Mouse (Mus musculus) stomach, embryonic 14.5 days (tissue): Measurements from ENCODE around the gene Bach1. TPM values are rescaled to one million over a fixed set of nuclear protein-coding genes. Genes with fewer than 3 reads are reported as not detected.

Experiments used
- ATAC-seq: fragments of 200-750 bp; cut with Nextera tagmentation; 2 replicates; pipeline ENCODE4 v1.8.0; 2017; ENCODE audit warnings: low read depth, moderate TSS enrichment; ENCODE audit not compliant: insufficient number of reproducible peaks, insufficient read depth, low FRiP score
- H3K27ac ChIP-seq: fragments of 300-500 bp; sonication (generic); 2 replicates; pipeline ENCODE4 v1.5.1; 2014; ENCODE audit warnings: mild to moderate bottlenecking, low read length, moderate library complexity, mixed read lengths
- H3K27me3 ChIP-seq: fragments of 300-500 bp; sonication (generic); 2 replicates; pipeline ENCODE4 v1.6.1; 2014; ENCODE audit warnings: low read length, control low read depth, mixed read lengths; ENCODE audit not compliant: control insufficient read depth, insufficient read depth
- H3K36me3 ChIP-seq: fragments of 300-500 bp; sonication (generic); 2 replicates; pipeline ENCODE4 v1.6.1; 2014; ENCODE audit warnings: mild to moderate bottlenecking, control low read depth, low read length, moderate library complexity, mixed read lengths; ENCODE audit not compliant: control insufficient read depth, insufficient read depth
- H3K4me1 ChIP-seq: fragments of 300-500 bp; sonication (generic); 2 replicates; pipeline ENCODE4 v1.6.1; 2014; ENCODE audit warnings: low read length, control low read depth, mixed read lengths; ENCODE audit not compliant: control insufficient read depth, insufficient read depth
- H3K4me2 ChIP-seq: fragments of 300-500 bp; sonication (generic); replicated peaks from 2 replicates; pipeline ENCODE4 v1.6.1; 2014; ENCODE audit warnings: low read depth, low read length, control low read depth
- H3K4me3 ChIP-seq: fragments of 300-500 bp; sonication (generic); 2 replicates; pipeline ENCODE4 v1.5.1; 2014; ENCODE audit warnings: low read depth, low read length, control low read depth
- H3K9ac ChIP-seq: fragments of 300-500 bp; sonication (generic); replicated peaks from 2 replicates; pipeline ENCODE4 v1.6.1; 2014; ENCODE audit warnings: low read depth, mild to moderate bottlenecking, control low read depth, low read length, moderate library complexity, mixed read lengths
- H3K9me3 ChIP-seq: fragments of 300-500 bp; sonication (generic); 2 replicates; pipeline ENCODE4 v1.6.1; 2016; ENCODE audit warnings: low read depth, low read length, control low read depth; ENCODE audit not compliant: control insufficient read depth
- WGBS: fragments of 180-500 bp; shearing (Covaris S2); extraction: QIAGEN DNeasy Blood & Tissue Kit; methylation state at CpG from one replicate; pipeline ENCODE4 v1.1.7; 2014; 5-methylcytosine and 5-hydroxymethylcytosine counted together
- polyA plus RNA-seq: library from polyadenylated mRNA; unstranded; fragments of >200 nt; fragmentation: Nextera tagmentation; extraction: Ambion mirVana; gene quantifications from 2 replicates; pipeline ENCODE4 v1.2.1, GENCODE M21; 2014

The Bach1 gene
- polyA plus RNA-seq, 1 experiment from 2014 or later: 16.2 TPM

- Histone ChIP-seq H3K27ac (peak overlapping the region; percentile 86), H3K4me1 (peaks cover 13% of the 10 kb centered on the region; the same call in 1 of the 2 replicates), H3K9ac (peak overlapping the region; percentile 97), H3K36me3 (no peaks in the 10 kb centered on the region), H3K4me2 (peak overlapping the region; percentile 65), H3K4me3 (peak overlapping the region; percentile 81), H3K27me3 (no peaks in the 10 kb centered on the region), H3K9me3 (no peaks in the 10 kb centered on the region)
- peak; percentile 5; the same call in 1 of the 2 replicates for ATAC-seq
- under 1% methylated on average over 20 of the region's 20 CpGs for WGBS
Measured at GRCm38 (mm10) chr16:87699306-87699692, 554 bp downstream of the Bach1 start.

DNA sequence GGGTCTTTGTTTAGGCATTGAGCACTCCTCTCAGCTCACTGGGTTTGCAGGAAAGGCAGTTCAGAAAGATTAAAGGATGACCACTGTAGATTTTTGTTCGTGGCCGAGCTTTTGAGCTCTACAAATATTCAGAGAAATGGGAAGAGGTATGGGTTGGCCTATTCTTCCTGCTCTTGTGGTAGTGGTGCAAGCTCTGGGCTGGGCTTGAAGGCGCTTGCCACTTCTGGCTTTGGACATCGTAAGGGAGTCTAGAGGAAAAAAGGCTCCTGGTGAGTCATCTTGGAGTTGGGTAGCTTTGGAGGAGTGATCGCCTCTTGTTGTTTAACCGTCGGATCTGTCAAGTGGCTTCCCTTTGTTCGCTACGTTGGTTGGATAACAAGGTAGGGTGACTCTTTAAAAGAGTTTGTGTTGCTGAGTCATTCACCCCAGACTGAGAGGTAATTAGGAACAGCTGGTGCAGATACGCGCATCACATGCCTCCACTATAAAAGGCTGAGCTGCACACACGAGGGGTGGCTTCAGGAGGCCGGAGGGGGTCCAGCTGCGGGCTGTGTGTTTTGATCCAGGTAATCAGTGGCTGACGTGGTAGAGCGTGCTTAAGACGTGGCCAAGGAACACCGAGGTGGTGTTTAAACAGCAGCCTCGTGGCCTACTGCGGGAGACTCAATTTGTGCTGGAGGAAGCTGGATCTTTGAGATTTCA, 1.1 kb downstream of the Bach1 start:
- no peaks in the 10 kb centered on the region for H3K27me3 ChIP-seq
- no peaks in the 10 kb centered on the region for H3K9me3 ChIP-seq
- peak overlapping the region; percentile 97 for H3K9ac ChIP-seq
- peak overlapping the region; percentile 86 for H3K27ac ChIP-seq
- H3K4me1 ChIP-seq: peaks cover 13% of the 10 kb centered on the region; the same call in 1 of the 2 replicates
- no peaks in the 10 kb centered on the region for H3K36me3 ChIP-seq
- ATAC-seq: peak; percentile 51
- H3K4me3 ChIP-seq: peak overlapping the region; percentile 81
- 1% methylated on average over 20 of the region's 20 CpGs for WGBS
- peak overlapping the region; percentile 65 for H3K4me2 ChIP-seq

DNA sequence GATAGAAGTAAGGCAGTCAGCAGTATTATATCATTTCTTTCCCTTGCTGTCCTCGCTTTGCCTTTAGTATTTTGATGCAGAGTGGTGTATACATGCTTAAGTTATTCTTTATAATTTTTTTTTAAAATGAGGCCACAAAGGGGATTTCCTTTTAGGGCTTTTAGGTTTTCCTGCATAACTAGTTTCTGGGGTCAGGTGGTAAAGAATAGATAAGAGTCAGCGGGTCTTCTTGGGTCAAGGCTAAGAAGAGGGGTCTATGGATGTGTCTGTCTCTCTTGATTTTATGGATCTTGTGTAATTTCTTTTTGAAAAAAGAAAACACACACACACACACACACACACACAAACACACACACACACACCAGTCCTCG, 1.6 kb downstream of the Bach1 start:
- H3K9me3 ChIP-seq: no peaks in the 10 kb centered on the region
- H3K4me2 ChIP-seq: peak overlapping the region; percentile 65
- H3K4me3 ChIP-seq: peak overlapping the region; percentile 81
- no peaks in the 10 kb centered on the region for H3K36me3 ChIP-seq
- WGBS: 32% methylated on average over 3 of the region's 3 CpGs
- H3K9ac ChIP-seq: peak overlapping the region; percentile 97; the same call in 1 of the 2 replicates
- no peaks in the 10 kb centered on the region for H3K27me3 ChIP-seq
- peaks cover 13% of the 10 kb centered on the region; the same call in 1 of the 2 replicates for H3K4me1 ChIP-seq
- no peak for ATAC-seq
- H3K27ac ChIP-seq: peak overlapping the region; percentile 86; the same call in 1 of the 2 replicates

DNA sequence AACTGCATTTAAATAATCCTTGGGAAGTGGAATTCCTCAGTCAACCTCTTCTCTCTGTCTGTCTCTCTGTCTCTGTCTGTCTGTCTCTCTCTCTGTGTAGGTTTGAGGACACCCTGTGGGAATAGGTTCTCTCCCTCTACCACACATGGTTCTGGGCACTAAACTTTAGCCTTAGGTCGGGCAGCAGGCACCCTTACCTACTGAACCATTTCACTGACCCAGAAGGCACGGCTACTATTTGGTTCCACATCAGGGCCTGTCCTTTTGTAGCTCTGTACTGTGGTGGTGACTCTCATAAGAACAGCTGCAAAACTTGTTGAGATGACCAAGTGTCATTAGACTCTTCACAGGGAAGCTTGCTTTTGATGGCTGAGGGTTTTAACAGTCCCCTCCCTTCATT, 3.1 kb downstream of the Bach1 start:
- no peaks in the 10 kb centered on the region for H3K27me3 ChIP-seq
- H3K4me3 ChIP-seq: no peak overlapping the region
- H3K27ac ChIP-seq: no peak overlapping the region
- no peaks in the 10 kb centered on the region for H3K36me3 ChIP-seq
- peaks cover 18% of the 10 kb centered on the region; the same call in 1 of the 2 replicates for H3K4me1 ChIP-seq
- H3K9me3 ChIP-seq: no peaks in the 10 kb centered on the region
- WGBS: 80% methylated on average over 2 of the region's 2 CpGs
- H3K4me2 ChIP-seq: no peak overlapping the region
- no peak for ATAC-seq
- no peak overlapping the region for H3K9ac ChIP-seq

DNA sequence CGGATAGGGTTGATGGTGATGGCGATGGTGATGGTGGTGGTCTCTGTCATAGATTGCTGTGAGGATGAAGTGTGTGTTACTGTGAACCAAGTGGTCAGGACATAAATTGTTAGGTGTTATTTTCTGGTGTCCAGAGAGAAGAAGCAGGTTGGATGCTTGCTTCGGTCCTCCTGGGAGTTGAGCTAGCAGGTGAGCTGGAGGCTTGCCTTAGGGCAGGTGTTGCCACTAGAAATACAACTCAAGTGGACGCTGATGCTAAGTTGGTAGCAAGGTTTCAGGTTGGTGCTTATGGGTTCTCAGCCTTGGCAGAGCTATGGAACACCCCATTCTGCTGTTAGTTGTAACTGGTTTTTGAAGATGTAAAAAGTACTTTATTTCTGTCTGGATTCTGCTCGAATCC, 4.1 kb downstream of the Bach1 start:
- no peaks in the 10 kb centered on the region for H3K27me3 ChIP-seq
- peaks cover 18% of the 10 kb centered on the region; the same call in 1 of the 2 replicates for H3K4me1 ChIP-seq
- H3K36me3 ChIP-seq: no peaks in the 10 kb centered on the region
- no peak for ATAC-seq
- H3K9ac ChIP-seq: no peak overlapping the region
- H3K4me3 ChIP-seq: no peak overlapping the region
- 91% methylated on average over 5 of the region's 5 CpGs for WGBS
- no peak overlapping the region for H3K4me2 ChIP-seq
- H3K9me3 ChIP-seq: no peaks in the 10 kb centered on the region
- H3K27ac ChIP-seq: no peak overlapping the region

- H3K9ac ChIP-seq: no peak overlapping the region
- peaks cover 21% of the 10 kb centered on the region for H3K4me1 ChIP-seq
- H3K36me3 ChIP-seq: no peaks in the 10 kb centered on the region
- no peaks in the 10 kb centered on the region for H3K9me3 ChIP-seq
- H3K27me3 ChIP-seq: no peaks in the 10 kb centered on the region
- WGBS: 63% methylated on average over 5 of the region's 5 CpGs
- H3K27ac ChIP-seq: no peak overlapping the region
- H3K4me3 ChIP-seq: no peak overlapping the region
- ATAC-seq: no peak
- H3K4me2 ChIP-seq: no peak overlapping the region
Measured at GRCm38 (mm10) chr16:87704225-87704624, 5.5 kb downstream of the Bach1 start.

DNA sequence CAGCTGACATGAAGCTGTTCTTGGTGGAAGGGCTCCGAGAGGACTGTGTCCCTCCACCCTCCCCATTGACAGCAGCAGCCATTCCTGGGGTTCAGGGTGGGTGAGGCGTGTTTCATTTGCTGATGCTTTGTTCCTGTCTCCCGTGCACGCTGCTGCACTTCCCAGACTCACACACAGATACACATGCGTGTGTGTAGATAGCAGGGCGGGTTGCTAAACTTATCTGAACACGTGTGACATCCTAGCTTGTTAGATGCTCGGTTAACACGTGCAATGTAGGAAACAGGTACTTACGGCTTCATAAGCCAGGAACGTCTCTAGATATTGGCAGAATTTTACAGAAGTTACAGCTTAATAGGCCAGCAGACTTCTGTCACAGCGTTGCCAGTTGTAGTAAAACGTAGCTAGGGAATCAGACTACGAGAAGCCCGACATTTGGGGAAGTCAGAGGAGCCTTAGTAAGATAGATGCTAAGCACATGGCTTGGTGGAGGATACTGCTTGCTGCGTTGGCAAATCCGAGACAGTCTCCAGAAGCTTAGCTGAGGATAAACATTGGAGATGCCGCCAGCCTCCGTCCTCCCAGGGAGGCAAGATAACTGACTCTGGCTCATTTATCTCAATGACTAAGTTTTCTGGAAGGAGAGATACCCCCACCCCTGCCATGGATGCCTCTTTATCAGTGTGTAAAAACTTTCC, 7.3 kb downstream of the Bach1 start:
- Histone ChIP-seq H3K4me2 (no peak overlapping the region), H3K9me3 (no peaks in the 10 kb centered on the region), H3K4me1 (peaks cover 10% of the 10 kb centered on the region), H3K9ac (no peak overlapping the region), H3K27ac (no peak overlapping the region), H3K4me3 (no peak overlapping the region), H3K36me3 (no peaks in the 10 kb centered on the region), H3K27me3 (no peaks in the 10 kb centered on the region)
- 31% methylated on average over 19 of the region's 19 CpGs for WGBS
- ATAC-seq: peak; percentile 44; the same call in 1 of the 2 replicates

GRCm38 (mm10) chr16:87707335-87707734, 8.6 kb downstream of the Bach1 start:
- ATAC-seq: no peak
- H3K9me3 ChIP-seq: no peaks in the 10 kb centered on the region
- WGBS: 64% methylated on average over 4 of the region's 4 CpGs

More at GRCm38 (mm10) chr16:87707335-87707734, 8.6 kb downstream of the Bach1 start:
- Histone ChIP-seq H3K27ac (no peak overlapping the region), H3K9ac (no peak overlapping the region), H3K27me3 (no peaks in the 10 kb centered on the region), H3K36me3 (no peaks in the 10 kb centered on the region), H3K4me1 (peaks cover 10% of the 10 kb centered on the region), H3K4me3 (no peak overlapping the region), H3K4me2 (no peak overlapping the region)
